Mouse (Mus musculus): ENCODE data around the gene Ptpn1.

DNA sequence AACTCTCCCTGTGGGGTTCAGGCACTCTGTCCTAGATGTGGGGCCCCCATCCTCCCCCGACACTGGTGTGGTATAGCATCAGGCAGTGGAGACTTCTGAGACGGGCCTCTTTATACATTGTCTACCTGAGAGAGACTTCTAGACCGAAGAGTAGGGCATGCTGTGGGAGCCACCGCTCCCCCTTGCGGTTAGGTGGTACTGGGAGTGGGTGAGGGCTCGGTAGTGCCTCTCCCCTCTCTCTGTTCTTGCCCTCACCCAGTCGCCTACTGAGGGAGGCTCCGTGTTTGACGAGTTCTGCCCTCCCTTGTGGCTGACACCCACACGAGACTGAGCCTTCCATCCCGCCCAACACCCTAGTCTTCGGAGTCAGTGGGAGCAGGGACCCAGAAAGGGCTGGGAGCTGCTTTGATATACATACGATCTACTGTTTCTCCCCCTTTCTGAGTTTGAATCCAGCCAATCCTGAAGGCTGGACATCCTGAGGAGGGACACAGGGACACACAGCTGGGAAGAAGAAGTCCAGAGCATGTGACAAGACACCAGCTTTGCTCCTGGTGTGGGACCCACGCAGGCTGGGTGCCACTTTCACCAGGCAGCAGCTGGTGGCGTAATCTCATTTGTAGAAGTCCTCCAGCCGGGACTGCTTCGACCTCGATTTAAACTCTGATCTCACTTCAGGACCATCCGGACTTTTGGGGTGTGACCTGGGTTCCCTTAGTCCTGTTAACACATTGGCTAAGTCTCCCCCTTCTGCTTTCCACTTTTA lies 64.2 kb downstream of the Ptpn1 start:
- TF ChIP-seq POLR2A (IDR thresholded peaks at IDR 0.05; ENCODE audit: extremely low read depth, insufficient read depth, low read length), result no peak
- TF ChIP-seq CTCF (IDR thresholded peaks at IDR 0.05; ENCODE audit: low read depth, low read length), result no peak

Data from liver, adult 2 months (tissue).